Mouse (Mus musculus) left cerebral cortex, postnatal 14 days (tissue): ENCODE results near the gene Tmem236. TPM values are rescaled to one million over a fixed set of nuclear protein-coding genes. Genes with fewer than 3 reads are reported as not detected.
A peak's percentile ranks its signal among the peaks of the same experiment; 100 is the strongest.
"Not testable (repeated sequence)": the region's sequence is repeated elsewhere in the genome, so short reads cannot be mapped to it uniquely, and the experiment has no call there.

Experiments used
- DNase-seq, 2 experiments: peaks; one replicate each; pipeline ENCODE4 v3.0.0; 2021 to 2022; ENCODE audit warnings: low spot score in 2 of 2, mixed read lengths in 1 of 2
- intact Hi-C: fragments of 180-260 bp; cut with DNase I; formaldehyde crosslinking; loops from one replicate; pipeline ENCODE4 v1.15.1; 2025
- total RNA-seq, 2 experiments: library from RNA; stranded (reverse); gene quantifications; 2 replicates each; pipeline ENCODE4 v1.2.3; 2021

Tmem236 gene
- total RNA-seq, 2 experiments from 2014 or later: not detected

DNA sequence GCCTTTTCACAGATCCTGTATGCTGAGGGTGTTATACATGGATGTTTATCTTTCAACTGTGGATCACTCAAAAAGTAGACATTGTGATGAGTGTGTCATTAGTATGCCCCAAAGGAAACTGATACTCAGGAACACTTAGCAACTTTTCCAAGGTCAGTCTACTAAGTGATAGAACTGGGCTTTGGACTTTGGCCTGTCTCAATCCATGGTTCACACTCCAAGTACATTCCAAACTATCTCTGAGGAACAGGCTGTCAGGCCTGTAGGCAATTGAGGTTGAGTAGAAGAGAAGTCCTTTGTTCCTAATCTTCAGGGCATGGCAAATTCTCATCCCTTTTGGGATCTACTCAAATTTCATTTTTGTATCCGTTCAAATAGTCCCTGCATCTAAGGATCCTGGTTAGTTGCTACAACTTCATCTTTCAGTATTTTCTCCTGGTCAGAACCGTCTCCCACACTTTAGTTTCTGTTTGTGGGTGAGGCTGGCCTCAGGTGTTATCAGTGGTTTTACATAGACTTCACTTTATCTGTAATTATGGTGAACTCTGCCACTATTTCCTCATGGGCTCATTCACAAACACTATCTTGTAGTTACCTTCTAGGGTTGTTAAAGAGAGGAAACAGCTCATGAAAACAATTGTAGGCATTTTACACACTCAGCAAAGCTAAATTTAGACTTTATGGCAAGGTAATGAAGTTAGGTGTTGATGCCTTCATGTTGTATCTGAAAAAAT lies 2.3 kb downstream of the Tmem236 start:
- no peak for DNase-seq
- intact Hi-C loops: no loop called here

DNA sequence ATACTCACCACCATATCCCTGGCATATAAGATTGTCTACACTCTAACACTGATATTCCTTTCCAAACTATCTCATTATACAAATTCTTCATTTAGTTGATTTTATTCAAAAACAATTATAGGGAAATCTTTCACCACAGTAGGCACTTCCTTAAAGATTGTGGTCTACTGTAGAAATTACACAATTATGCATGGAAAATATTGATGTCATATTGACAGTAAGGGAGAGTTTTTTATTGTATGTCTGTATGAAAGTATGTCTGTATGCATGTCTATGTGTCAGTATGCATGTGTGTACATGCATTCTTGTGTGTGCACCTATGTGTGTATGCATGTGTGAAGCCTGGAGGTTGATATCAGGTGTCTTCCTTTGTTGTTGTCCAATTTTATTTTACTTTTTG lies 10.1 kb downstream of the Tmem236 start:
- no peak for DNase-seq
- intact Hi-C loops: no loop called here

DNA sequence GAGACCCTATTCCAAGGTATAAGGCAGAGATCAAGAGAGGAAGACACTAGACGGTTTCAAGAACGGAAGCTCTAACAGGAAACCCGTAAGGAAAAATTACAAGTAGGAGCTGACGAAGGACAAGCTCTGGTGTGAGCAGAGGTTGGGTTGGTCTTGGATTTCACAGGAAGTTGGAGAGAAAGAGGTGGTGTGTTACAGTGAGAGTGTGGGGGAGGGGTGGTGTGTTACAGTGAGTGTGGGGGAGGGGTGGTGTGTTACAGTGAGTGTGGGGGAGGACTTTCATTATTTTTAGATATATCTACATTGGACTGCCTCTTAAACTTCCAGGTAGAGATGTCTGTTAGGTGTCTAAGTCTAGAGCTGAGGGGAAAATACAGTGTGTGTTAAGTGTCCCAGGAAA lies 16.4 kb downstream of the Tmem236 start:
- no peak for DNase-seq
- intact Hi-C loops: no loop called here

GRCm38 (mm10) chr2:14191601-14192000 lies 17.3 kb downstream of the Tmem236 start:
- DNase-seq: no peak
- intact Hi-C loops: no loop called here

DNA sequence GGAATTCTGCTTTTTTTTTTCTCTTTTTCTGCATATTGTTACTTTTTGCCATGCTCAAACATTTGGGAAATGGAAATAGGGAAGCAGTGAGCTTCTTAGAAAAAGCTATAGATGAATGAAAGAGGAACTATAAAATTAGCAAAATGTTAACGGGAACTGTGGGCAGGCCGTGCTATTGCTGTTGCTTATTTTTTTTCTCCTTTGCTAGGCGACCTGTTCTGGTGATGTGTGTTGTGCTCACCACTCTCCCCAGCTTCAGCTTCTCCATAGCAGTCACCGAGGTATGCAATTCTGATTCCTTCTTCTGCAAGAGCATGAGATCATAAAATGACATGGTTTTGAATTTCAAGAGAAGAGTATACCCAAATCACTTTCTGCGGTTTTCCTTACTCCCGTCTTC lies 17.7 kb downstream of the Tmem236 start:
- intact Hi-C loops: no loop called here

GRCm38 (mm10) chr2:14198325-14198903 lies 24.1 kb downstream of the Tmem236 start:
- intact Hi-C loops, DNase-seq: not testable (repeated sequence)

More for the DNA sequence above, 17.7 kb downstream of the Tmem236 start:
- DNase-seq: no peak

GRCm38 (mm10) chr2:14199621-14200020 lies 25.3 kb downstream of the Tmem236 start:
- peak; percentile 3 to 64 for DNase-seq
- intact Hi-C loops: no loop called here

DNA sequence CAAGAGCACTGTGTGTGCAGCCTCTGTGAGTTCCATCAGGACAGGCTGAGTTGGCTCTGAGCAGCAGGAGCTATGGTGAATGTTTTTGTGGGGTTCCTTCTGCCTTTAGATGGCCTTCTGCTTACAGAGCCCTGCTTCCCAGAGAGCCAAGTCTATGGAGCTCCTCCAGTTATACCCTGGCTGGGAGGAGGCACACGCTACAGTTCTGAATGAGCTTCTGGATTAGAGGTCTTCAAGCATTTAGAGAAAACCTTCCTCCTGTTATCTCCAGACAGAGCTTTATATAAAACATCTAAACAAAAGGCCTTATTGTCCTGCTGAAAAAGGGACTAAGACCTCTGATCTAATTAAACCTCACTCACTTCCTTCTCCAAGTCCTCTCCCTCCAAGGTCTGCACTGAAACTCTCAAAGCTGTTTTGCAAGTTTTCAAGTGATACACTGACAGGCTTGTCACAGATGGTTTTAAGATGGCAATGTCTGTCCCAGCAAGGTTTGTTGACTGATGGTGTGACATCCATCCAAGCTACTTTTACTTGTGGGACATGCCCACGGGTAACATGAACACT lies 26.6 kb downstream of the Tmem236 start:
- DNase-seq, intact Hi-C loops: not testable (repeated sequence)

GRCm38 (mm10) chr2:14204308-14204707 lies 30.0 kb downstream of the Tmem236 start:
- intact Hi-C loops: no loop called here
- no peak for DNase-seq

GRCm38 (mm10) chr2:14206798-14207197 lies 32.5 kb downstream of the Tmem236 start:
- no peak for DNase-seq
- intact Hi-C loops: no loop called here

GRCm38 (mm10) chr2:14210731-14211130 lies 36.4 kb downstream of the Tmem236 start:
- no peak for DNase-seq

GRCm38 (mm10) chr2:14211606-14212005 lies 37.3 kb downstream of the Tmem236 start:
- intact Hi-C loops: no loop called here
- no peak for DNase-seq

More at GRCm38 (mm10) chr2:14210731-14211130, 36.4 kb downstream of the Tmem236 start:
- intact Hi-C loops: no loop called here

GRCm38 (mm10) chr2:14214764-14215163 lies 40.4 kb downstream of the Tmem236 start:
- DNase-seq: no peak
- intact Hi-C loops: no loop called here

DNA sequence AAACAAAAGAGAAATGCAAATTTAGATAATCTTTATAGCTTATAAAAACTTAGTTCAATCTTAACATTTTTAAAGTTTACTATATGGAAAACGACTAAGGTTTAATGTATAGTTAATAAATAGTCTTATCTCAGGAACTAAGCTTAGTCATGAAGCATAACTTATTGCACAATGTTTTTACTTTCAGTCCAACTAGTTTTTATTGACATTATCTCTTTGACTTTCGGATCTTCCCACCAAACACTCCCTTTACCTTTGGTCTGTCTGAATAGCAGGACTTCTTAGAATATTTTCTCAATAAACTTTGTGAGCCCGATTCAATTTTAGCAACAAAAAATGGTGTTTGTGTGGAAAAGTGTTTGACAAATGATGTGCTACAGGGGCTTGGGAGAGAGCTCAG lies 42.3 kb downstream of the Tmem236 start:
- no peak for DNase-seq
- intact Hi-C loops: no loop called here

DNA sequence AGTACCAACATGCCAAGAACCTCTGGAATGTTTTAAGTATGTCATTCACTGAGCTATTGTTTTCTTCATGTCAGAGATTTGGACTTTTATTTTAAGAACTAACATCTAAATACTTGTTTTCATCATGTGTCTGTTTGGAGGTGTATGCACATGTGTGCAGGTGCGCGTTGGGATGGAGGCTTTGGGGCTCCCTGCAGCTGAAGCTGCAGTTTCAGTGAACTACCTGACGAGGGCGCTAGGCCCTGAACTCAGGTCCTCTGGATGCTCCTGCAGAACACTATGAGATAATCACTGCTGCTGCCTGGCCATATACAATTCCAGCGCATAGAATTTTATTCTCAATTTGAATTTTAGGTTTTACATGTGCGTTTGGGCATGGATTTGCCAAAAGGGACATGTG lies 43.8 kb downstream of the Tmem236 start:
- intact Hi-C loops: no loop called here

DNA sequence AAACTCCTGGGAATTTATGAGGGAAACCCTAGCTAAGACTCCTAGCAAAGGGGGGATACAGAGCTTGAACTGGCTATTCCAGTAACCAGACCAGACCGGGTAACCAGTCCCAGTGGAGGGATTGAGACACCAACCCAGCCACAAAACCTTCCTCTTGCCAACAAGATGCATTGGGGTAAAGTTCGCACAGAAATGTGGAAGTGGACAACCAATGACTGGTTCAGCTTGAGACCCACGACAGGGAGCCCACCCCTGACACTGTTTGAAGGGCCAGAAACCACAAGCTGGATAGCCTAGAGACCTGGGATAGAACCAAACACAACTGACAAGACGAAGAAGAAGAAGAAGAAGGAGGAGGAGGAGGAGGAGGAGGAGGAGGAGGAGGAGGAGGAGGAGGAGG lies 50.1 kb downstream of the Tmem236 start:
- intact Hi-C loops: no loop called here
- no peak for DNase-seq

More for the DNA sequence above, 43.8 kb downstream of the Tmem236 start:
- no peak for DNase-seq

GRCm38 (mm10) chr2:14228495-14228894 lies 54.2 kb downstream of the Tmem236 start:
- DNase-seq: no peak
- intact Hi-C loops: no loop called here

- intact Hi-C loops: no loop called here
- DNase-seq: no peak
These were observed 54.8 kb downstream of the Tmem236 start, which contains the start of gene Mrc1 for GRCm38 (mm10) chr2:14229149-14229548. Gene Mrc1, plus strand, starts transcription at chr2:14229392.

DNA sequence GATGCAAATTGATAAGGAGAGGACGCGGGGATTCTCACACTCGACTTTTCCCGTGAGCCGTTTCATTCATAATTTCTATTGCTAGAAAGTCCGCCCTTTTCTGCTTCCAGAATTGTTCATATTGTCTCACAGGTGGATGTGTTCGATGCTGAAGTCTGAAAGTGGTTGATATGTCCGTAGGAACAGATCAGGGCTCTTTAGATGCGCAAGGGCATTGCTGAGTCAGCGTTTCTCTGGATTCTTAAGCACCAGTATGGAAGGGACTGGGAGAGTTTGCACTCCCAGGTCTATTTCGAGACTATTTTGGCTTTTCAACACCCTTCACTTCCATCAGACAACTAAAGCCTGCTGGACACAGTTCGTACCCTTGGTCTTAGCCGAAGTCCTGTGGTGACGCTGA lies 55.7 kb downstream of the Tmem236 start:
- DNase-seq: no peak
- intact Hi-C loops: no loop called here

DNA sequence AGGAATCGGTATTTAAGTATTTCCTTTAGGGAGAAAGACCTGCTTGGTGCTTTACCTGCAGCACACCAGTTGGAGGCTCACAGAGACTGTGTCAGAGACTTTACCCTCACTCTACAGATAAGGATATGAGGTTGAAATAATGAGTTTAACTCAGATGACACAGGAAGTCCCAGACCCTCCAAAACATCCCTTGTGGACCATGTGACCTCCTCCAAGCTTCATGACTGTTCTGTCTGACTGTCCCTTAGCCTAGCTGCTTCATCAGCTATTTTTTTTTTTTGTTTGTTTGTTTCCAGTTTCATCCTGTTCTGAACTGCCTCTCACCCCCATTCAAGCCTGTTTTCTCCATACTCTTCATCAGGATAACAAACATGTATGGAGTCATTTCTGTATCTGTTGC lies 58.6 kb downstream of the Tmem236 start:
- intact Hi-C loops: no loop called here
- DNase-seq: no peak

DNA sequence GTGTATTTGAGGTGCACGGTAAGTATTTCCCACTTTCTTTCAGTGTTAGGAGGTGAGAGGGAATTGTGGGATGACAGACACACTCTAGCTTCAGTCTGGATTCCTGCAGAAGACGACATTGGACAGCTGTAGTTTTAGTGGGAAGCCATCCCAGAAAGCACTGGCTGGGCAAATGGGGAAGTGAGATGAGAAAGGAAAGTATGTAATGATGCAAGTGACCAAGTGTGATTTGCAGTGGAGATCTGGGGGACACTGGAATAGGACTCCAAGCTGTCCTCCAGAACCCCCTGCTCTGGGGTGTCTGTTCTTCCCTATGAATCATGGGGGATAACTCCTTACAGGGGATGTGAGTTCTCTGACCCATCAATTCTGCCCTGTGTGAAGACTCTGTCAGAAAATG lies 59.7 kb downstream of the Tmem236 start:
- intact Hi-C loops: no loop called here
- no peak for DNase-seq
